Mouse (Mus musculus) embryonic fibroblast, embryonic 13.5 days (primary cell): ENCODE results near the gene Cbarp. TPM values are rescaled to one million over a fixed set of nuclear protein-coding genes. Genes with fewer than 3 reads are reported as not detected.

ENCODE experiments used
- H3K27ac ChIP-seq: 2 replicates; pipeline ENCODE4 v1.5.1; 2012; ENCODE audit warnings: low read length, control low read depth, inconsistent platforms; ENCODE audit not compliant: insufficient read depth
- H3K4me1 ChIP-seq: 2 replicates; pipeline ENCODE4 v1.6.1; 2011; ENCODE audit warnings: low read length; ENCODE audit not compliant: control insufficient read depth, insufficient read depth
- H3K4me3 ChIP-seq: 2 replicates; pipeline ENCODE4 v1.5.1; 2011; ENCODE audit warnings: mild to moderate bottlenecking, control low read depth, low read length; ENCODE audit not compliant: insufficient read depth
- CTCF ChIP-seq: IDR thresholded peaks from 2 replicates; pipeline ENCODE4 v1.5.1; 2011; ENCODE audit warnings: mild to moderate bottlenecking, control low read depth, low read length, moderate library complexity, borderline replicate concordance; ENCODE audit not compliant: insufficient read depth
- POLR2A ChIP-seq: IDR thresholded peaks from 2 replicates; pipeline ENCODE4 v1.6.1; 2011; ENCODE audit warnings: low read depth, mild to moderate bottlenecking, control low read depth, low read length, moderate library complexity
- polyA plus RNA-seq: library from polyadenylated mRNA; stranded (reverse); fragments of >200 nt; gene quantifications from 2 replicates; pipeline ENCODE4 v1.2.4, GENCODE M21; 2011; ENCODE audit warnings: low read depth; ENCODE audit not compliant: missing spikeins, insufficient read length

Cbarp gene
- polyA plus RNA-seq: 24.1 and 28.4 TPM in 2 replicates

DNA sequence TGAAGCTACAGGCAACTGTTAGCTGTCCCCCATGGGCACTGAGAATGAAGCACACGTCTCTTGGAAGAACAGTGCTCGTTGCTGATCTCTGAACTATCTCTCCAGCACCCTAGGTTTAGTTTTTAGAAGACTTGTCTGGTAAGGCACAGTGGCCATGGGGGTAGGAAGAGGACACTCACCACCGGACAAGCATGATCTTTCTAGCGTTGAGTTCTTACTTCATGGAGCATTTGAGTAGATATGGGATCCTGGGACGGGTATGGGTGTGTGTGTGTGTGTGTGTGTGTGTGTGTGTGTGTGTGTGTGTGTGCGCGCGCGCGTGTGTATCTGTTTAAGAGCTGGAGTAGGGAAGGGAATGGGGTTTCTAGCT lies at the start of gene Cbarp:
Gene Cbarp (minus strand): TSS at position 170 of the 370 bp plus-strand sequence.
- H3K4me1 ChIP-seq: 0 out of 2 replicates have a peak, but pooled peaks cover 2% of the 10 kb centered on the region
- TF ChIP-seq POLR2A (no peak), CTCF (no peak)

DNA sequence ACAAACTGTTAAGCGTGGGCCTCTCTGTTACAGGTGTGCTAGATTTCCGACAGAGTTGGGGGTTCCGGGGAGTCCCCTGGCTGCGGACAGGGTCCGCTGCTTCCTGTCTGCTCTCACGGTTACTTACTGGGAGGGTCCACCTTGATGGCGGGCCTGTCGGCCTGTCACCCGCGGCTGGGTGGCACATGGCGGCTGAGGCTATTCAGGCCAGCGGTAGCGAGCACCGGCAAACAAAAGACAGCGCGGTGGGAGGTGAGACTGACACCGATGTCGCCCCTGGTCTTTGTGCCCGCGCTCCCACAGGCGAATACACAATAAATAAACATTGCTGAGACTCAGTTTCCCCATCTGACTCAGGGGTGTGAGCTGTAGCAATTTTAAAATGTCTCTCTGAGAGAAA lies 49.4 kb upstream of the Cbarp start:
- no peak for TF ChIP-seq POLR2A
- TF ChIP-seq CTCF: no peak
- Histone ChIP-seq H3K27ac (no peak overlapping the region), H3K4me1 (peaks cover 2% of the 10 kb centered on the region; the same call in 1 of the 2 replicates), H3K4me3 (no peak overlapping the region; the same call in 1 of the 2 replicates)

More for the DNA sequence above, at the start of gene Cbarp:
- Histone ChIP-seq H3K27ac (peak within 1 kb of the TSS; percentile 81), H3K4me3 (peak within 1 kb of the TSS; percentile 25)

GRCm38 (mm10) chr10:80188453-80189024 lies 47.9 kb upstream of the Cbarp start:
- no peak overlapping the region for H3K4me3 ChIP-seq
- H3K27ac ChIP-seq: no peak overlapping the region
- TF ChIP-seq CTCF (no peak), POLR2A (no peak)
- peaks cover 2% of the 10 kb centered on the region; the same call in 1 of the 2 replicates for H3K4me1 ChIP-seq

GRCm38 (mm10) chr10:80187739-80188138 lies 47.1 kb upstream of the Cbarp start:
- Histone ChIP-seq H3K4me1 (peaks cover 2% of the 10 kb centered on the region; the same call in 1 of the 2 replicates), H3K4me3 (no peak overlapping the region), H3K27ac (no peak overlapping the region)
- TF ChIP-seq POLR2A (no peak), CTCF (no peak)

DNA sequence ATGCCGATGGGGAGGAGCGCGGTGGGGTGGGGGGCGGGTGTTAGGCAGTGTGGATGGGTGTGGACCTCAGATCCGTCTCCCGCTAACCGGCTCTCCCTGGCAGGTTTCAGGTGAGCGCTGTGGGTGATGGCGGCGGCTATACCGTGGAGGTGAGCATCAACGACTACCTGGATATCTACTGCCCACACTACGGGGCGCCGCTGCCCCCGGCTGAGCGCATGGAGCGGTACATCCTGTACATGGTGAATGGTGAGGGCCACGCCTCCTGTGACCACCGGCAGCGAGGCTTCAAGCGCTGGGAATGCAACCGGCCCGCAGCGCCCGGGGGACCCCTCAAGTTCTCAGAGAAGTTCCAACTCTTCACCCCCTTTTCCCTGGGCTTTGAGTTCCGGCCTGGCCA lies 46.0 kb upstream of the Cbarp start:
- no peak for TF ChIP-seq POLR2A
- TF ChIP-seq CTCF: no peak
- H3K4me1 ChIP-seq: peaks cover 2% of the 10 kb centered on the region; the same call in 1 of the 2 replicates

DNA sequence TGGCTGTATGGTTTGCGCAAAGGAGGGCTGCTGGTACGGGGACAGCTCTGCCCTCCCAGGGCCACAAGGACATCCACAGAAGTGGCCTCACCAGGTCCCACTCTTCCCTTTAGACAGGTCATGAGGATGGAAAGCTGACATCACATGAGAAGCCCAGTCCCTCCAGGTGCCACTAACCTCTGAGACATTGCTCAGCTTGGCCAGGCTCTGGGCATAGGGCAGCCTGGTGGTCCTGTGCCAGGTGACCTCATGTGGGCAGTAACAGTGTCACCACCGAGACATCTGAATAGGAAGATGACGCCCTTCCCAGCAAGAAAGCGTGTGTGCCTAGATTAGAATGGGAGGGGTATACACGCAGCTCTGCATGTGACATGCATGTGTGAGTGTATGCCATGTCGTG lies 41.9 kb upstream of the Cbarp start:
- Histone ChIP-seq H3K4me1 (0 out of 2 replicates have a peak, but pooled peaks cover 4% of the 10 kb centered on the region), H3K27ac (no peak overlapping the region), H3K4me3 (no peak overlapping the region)
- TF ChIP-seq CTCF (no peak), POLR2A (no peak)

More for the DNA sequence above, 46.0 kb upstream of the Cbarp start:
- Histone ChIP-seq H3K4me3 (no peak overlapping the region), H3K27ac (no peak overlapping the region)

GRCm38 (mm10) chr10:80180823-80181222 lies 40.2 kb upstream of the Cbarp start:
- TF ChIP-seq CTCF: no peak
- H3K4me3 ChIP-seq: no peak overlapping the region
- no peak overlapping the region for H3K27ac ChIP-seq
- peaks cover 6% of the 10 kb centered on the region; the same call in 1 of the 2 replicates for H3K4me1 ChIP-seq

DNA sequence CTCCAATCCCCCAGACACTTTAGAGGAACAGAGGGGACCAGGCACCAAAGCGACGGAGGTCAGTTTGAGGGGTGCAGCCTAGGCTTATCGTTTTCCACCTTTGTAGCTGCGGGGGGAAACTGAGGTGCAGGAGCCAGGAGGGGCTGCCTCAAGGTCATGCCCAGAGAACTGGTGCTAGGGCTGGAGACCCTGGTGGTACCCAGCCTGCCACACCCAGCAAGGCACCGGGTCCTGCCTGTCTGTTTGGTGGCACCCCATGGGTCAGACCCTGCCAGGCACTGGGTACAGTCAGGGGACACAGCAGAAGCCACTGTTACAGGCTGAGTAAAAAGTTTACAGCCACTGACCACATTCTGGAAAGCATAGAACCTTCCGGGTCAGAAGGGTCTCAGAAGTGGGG lies 39.7 kb upstream of the Cbarp start:
- Histone ChIP-seq H3K4me1 (peaks cover 8% of the 10 kb centered on the region; the same call in 1 of the 2 replicates), H3K27ac (no peak overlapping the region), H3K4me3 (peak overlapping the region; percentile 66)
- no peak for TF ChIP-seq POLR2A

- peak within 1 kb of the TSS; percentile 66 for H3K4me3 ChIP-seq
- peaks cover 8% of the 10 kb centered on the region; the same call in 1 of the 2 replicates for H3K4me1 ChIP-seq
- no peak within 1 kb of the TSS for H3K27ac ChIP-seq
- no peak for TF ChIP-seq CTCF
- no peak for TF ChIP-seq POLR2A
These were observed 38.7 kb upstream of the Cbarp start, which contains the start of gene Efna2 for GRCm38 (mm10) chr10:80179068-80180051. Efna2 (plus strand) TSS chr10:80179482.
